Mouse (Mus musculus) monocyte, adult 2 months (primary cell): ENCODE data around the gene Gpr82.

Source experiments
- DNase-seq, 2 experiments: peaks; one replicate each; pipeline ENCODE4 v3.0.0; 2022; ENCODE audit warnings: low spot score in 2 of 2, low read depth in 1 of 2

Gene Gpr82

GRCm38 (mm10) chrX:13688356-13688755 is 27.2 kb downstream of the Gpr82 start:
- no peak for DNase-seq

- no peak for DNase-seq
These were observed 30.7 kb downstream of the Gpr82 start for GRCm38 (mm10) chrX:13691865-13692264.

GRCm38 (mm10) chrX:13700681-13701080 is 39.5 kb downstream of the Gpr82 start:
- DNase-seq = no peak

GRCm38 (mm10) chrX:13705051-13705450 is 43.9 kb downstream of the Gpr82 start:
- DNase-seq = no peak

- DNase-seq = no peak
These were observed 49.0 kb downstream of the Gpr82 start for GRCm38 (mm10) chrX:13710174-13710573.
